Mouse (Mus musculus) lung, postnatal 36 days (tissue): ENCODE data around the gene 5730522E02Rik.

Source experiments
- DNase-seq: peaks from one replicate; pipeline ENCODE4 v3.0.0; 2022; ENCODE audit warnings: mixed read lengths

5730522E02Rik gene

DNA sequence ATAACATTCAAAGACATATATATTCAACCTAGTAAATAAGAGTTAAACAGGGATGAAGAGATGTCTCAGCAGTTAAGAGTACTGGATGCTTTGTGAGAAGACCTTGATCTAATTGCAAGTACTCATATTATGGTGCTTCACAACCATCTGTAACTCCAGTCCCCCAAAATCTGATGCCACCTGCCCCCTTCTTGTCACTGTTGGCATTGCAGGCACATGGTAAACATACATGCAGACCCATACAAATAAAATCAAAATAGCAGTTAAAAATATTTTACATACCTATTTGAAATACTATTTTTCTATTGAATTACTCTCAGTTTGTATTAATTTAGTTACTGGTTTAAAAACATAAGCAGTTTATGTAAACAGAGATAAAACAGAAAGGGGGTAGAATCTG lies 84.6 kb downstream of the 5730522E02Rik start:
- no peak for DNase-seq

DNA sequence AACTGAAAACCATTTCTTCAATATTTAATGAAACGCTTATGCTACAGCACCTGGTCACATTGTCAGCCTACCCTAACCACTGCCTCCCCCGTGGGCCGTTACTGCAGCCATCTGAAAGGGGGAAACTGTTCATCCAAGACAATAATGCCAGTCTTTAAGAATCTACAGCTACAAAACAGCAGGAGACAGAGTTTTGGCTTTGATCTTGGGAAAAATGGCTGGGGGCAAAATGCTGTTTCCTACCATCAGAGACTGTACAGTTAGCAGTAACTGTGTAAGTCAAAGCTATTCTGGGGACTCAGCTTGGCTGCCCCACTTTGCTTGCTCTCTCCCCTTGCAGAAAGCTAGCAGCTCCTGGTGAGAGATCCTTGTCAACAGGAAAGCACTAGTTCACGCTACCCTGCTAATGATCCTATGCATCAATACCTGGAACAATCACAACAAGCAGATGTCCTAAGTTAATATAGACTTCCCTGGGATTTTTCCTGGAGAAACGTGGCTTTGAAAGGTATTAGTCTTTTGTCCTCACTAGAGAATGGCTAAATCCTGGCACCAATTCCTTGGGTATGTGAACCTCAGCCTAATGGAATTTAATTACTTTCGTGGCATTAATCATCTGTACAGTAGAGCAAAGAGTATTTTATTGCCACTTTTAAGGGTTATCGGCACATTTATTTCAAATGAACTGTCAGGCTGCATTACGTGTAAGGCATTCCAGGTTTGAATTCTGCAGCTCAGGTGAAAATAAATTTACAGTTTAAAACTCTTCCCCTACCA lies 89.6 kb downstream of the 5730522E02Rik start:
- no peak for DNase-seq

DNA sequence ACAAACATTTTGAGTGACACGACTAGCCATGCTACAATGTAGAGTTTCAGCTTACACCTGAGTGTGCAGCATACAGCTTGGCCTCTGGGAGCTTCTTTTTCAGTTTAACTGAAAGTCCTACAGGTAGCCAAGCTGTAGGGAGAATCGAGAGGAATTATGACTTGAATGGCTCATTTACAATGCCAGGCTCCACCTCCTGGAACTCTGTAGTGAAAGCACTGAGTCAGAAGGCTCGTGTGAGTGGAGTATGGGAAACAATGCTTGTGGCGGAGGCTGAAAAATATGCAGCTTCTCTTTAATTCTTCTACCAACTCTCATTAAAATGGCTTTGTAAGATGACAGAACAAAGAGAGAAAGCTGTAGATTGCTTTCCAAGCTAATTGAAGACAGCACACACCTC lies 92.9 kb downstream of the 5730522E02Rik start:
- no peak for DNase-seq

DNA sequence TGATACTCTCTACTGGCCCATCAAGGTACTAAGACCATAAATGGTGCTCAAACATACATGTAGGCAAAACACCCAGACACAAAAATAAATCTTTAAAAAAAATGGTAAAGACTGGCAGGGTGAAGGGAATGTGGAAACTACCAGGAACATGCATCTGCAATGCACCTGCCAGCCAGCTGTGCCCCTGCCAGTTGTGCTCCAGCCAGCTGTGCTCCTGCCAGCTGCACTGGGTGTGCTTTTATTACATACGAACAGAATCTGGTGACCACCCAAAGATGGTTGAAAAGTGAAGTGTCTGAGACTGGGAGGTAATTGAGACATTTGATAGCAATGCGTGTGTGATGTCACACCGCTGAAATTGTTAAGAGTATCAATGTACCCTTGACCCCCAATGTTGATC lies 98.4 kb downstream of the 5730522E02Rik start:
- DNase-seq: no peak

DNA sequence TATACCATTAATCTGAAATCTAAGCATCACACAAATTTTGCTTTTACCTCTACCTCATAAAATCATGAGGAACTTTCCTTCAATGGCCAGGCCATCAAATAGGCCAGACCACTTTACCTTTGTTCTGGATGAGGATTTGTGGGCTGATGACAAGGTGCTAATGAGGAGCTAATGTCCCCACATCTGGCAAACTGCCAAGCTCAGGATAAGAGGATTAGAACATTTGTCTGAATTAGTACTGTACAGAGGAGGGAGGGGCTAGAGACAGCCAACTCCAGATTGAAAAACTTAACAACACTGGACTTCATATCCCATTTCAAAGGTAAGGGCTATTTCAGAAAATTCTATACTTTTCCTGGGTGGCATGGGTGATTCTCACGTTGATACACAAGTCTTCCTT lies 101.9 kb downstream of the 5730522E02Rik start:
- no peak for DNase-seq

DNA sequence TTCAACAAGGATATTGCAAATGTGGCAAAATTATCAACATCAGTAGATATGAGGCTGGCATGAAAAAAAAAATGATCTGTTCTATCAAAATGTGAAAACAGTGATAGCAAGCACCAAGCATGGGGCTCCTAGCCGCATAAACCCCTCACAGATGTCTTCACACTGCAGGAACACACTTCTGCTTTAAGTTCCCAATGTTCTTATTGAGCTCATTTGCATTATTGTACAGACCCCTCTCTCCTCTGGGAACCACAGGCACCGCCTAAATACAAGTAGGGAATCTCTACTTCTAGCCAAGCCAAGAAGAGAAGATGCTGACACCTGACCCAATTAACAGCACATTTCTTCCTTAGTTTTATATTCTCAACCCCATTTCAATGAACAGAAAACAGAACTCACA lies 105.9 kb downstream of the 5730522E02Rik start:
- DNase-seq: no peak

DNA sequence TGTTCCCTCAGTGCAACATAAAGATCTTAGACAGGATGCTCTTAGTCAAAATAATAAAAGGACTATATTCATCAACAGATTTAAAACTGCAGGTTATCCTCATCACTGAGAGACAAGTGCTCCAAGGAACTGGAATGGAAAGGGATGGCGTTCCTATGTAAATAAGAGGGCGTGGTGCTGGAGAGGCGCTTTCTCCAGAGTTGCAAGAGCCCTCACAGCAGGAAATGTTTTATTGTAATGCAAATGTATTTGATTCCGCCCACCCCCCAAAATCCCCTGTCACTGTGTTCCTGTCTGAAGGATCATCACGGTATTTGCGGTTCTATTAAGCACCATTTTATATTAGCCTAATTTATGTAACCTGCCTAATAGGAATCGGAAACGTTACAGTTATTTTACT lies 106.9 kb downstream of the 5730522E02Rik start:
- DNase-seq: no peak

DNA sequence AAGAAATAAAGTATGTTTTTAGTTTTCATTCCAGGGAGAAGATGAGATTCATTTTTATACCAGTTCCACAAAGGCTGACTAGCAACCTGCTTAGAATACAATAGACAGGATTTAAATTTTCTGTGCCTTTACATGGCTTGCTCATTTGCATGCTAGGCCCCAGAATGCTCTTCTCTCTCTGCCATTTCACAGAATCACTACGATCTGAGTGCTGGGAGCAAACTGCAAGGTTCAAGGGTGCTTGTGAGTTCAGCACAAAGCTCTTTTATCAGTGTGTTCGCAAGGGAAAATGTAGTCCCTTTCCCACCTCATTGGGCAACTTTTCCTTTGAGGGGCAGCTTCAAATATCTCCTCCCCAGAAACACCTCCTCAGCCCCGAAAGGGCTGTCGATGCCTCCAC lies 107.7 kb downstream of the 5730522E02Rik start:
- DNase-seq: no peak

DNA sequence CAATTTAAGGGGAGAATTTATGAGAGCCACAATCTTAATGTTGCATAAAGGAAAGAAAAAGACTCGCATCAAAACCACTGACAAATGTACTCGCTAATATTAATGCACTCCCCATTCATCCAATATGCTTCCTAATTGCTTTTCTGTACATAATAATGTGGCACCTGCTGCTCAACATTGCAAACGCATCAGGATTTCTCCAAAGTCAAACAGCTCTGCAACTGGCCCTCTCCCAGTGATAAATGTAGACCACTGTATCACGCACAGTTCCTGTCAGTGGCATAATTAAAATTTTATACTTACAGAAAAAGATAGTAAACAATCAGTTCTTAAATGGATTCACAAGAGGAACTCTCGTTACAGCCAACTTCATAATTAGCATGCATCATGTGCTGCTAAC lies 110.5 kb downstream of the 5730522E02Rik start:
- no peak for DNase-seq

DNA sequence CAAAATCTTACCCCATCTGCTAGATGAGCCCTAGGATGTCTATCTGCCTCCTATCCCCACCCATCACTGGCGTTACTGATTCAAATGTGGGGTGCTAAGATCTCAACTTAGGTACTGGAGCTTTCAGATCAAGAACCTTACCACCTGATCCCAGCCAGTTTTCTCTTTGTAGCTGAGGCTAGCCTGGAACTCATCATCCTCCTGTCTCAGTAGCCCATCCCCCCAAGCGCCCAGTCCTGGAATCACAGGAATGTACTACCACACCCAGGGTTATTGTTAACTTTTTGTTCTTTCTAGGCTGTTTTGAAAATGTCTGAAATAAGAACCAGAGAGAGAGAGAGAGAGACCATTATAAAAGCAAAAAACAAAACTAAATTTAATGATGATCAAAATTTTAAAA lies 111.6 kb downstream of the 5730522E02Rik start:
- no peak for DNase-seq

DNA sequence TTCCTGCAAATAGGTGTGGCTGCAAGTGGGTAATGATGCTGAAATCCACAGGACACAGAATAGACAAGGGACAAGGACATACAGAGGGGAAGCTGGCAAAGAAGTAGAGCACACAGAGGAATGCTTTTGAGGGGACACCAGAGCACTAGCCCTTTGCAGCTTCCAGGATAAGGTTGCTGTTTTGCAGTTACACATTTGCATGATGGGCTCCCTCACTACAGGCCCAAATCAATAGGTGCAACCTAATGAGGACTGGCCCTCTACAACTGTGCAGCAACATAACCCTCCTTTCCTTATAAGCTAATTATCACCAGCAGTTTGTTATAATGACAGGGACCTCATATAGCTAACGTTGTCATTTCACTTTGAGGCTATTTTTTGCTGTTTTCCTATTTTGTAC lies 114.5 kb downstream of the 5730522E02Rik start:
- no peak for DNase-seq

DNA sequence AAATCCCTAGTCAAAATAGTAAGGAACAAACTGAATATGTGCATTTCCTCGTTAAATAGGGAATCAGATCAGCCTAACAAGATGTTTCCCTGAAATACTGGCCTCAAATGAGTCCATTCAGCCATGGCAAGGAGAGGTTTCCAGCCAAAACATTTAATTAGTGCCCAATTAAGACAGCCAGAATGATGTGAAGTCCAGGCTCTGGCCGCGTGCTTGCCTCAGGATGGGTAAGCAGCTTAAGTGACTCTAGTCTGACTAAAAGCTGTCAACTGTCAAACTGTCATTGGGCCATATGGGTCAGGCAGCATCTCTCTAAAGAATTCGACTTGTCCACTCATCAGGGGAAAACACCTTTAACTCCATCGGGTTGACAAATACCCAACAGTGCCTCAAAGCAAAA lies 121.6 kb downstream of the 5730522E02Rik start:
- DNase-seq: no peak

DNA sequence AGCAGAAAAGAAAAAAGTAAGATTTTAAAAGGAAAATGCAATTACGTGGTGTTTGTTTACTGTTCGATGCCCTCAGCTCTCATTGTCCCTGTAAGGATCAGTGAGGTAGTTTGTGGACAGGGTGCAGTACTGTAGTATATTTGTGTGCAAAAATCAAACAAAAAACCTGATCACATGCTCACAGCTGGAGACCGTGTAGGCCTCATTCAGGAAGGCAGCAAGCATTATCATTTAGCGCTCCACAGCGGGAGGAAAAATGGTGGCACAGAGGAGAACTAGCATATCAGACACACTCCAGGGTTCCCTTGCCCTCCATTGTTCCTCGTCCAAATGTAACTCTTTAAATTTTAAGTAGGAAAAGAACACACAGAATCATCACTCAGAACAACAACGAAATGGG lies 123.9 kb downstream of the 5730522E02Rik start:
- no peak for DNase-seq

DNA sequence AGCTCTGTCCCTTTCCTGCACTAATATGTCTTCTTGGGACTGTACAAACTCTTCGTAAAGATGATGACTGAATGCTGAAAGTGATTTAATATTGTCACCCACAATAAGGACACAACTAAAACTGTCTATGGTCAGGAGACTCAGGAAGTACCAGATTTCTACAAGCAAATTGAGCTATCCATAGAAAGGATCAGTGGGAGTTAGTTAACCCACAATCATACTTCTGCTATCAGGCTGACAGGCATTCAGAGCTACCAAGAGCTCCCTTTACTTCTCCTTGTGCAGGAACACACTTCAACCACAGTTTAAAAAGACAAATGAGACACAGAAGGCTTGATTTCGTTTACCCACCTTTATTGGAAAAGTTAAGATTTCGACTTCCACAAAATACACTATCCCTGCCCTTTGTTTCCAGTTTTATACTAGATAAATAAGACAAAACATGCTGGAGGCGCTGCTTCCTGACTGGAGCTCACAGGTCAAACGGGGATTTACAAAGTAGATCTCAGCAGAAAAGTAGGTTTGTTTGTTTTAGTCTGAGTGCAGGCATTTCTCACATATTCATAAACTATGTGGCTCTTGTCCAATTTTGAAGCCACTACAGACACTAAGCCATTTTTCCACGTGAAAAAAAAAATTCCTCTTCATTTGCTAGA lies 125.1 kb downstream of the 5730522E02Rik start:
- no peak for DNase-seq

DNA sequence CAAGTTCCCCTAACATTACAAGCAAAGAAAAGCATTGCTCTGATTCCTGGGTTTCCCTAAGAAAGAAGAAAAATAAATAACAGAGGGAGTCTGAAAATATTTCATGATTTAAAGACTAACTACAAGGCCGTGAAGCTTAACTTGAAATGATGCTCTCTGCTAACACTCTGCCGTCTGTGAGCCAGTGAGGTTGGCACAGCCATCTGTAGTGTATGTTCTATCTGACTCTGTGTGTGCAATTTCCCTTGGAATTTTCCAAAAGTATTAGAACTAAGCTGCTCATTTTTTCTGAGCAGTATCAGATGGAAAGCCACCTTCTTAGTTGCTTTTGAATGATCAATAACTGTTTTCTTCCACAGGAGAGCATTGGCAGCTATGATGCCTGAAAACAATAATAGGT lies 134.2 kb downstream of the 5730522E02Rik start:
- DNase-seq: no peak

DNA sequence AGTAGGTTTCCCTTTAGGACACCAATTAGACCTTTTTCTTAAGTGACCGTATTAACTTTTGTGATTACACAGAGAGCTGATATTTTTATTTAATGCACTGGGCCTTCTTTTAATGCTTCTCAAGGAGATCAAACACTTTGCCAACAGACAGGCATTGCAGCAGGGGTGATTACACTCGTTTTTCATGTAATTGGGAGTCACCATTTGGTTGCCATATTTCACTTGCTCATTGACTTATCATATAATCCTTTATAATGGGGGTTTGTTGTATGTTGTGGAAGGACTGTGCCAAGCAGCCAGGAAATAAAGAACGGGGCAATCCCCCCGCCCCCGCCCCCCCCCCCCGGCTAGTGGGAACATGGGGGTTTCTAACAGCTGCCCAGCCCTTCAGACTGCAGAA lies 135.0 kb downstream of the 5730522E02Rik start:
- no peak for DNase-seq

DNA sequence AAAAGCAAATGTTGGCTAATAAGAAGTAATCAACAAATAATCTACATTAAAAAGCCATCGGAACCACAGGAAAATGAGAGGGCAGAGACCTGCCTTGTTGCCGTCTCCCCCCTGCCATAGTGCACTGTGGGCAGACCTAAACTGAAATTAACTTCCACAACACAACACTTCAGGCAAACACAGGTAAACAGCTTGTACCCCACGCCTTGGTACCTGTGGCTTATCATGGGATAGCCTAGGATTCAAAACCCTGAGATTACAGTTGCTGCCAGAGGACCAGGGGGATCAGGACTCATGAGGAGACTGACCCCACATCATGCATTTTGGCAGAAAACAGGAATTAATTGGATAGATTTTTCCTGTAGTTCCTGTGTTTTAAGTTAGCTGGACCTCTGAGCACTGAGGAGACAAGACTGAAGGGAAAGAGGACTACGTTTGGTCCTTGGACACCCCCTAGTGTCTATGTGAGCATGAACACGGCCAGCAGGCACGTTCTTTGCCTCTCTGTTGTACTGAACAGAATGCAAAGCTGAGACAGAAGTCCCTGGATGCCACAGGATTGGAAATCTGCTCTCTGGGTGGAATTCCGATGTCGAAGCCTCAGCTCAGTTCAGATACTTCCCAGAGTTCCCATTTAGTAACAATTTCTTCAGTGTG lies 136.8 kb downstream of the 5730522E02Rik start:
- peak; percentile 25 for DNase-seq

DNA sequence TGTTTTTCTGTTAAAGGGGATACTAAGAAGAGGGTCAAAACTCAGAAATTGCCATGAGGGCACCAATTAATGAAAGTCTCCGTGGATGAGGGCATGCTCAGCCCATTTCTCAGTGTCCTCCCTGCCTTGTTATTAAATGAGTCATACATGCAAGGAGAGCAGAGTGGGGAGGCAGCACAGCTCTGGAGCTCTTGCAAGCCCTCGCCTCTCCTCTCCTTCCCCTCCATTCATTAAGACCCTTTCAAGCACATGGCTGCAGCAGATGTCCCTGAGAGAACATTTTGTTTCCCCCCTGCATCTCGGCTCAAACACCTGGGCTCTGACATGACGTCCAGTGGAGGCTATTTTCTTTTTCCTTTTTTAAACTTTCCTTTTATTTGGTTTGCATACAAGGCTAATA lies 138.5 kb downstream of the 5730522E02Rik start:
- no peak for DNase-seq

DNA sequence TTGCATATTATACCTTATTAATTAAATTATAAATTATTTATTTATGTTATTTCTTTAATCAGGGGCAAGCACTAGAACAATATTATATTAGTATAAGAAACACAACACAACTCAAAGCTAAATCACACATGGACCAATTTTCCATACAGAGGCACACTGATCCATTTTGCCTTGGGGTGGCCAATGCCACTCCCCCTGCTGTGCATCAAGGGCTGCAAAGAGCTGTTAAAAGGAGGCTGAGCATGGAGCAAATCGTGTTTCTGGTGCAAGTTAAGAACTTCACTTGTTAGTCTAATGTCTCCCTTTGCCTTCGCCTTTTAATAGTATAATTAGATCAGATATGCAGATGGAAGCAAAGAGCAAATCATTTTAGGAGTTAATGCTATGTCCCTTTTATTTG lies 147.3 kb downstream of the 5730522E02Rik start:
- DNase-seq: no peak

DNA sequence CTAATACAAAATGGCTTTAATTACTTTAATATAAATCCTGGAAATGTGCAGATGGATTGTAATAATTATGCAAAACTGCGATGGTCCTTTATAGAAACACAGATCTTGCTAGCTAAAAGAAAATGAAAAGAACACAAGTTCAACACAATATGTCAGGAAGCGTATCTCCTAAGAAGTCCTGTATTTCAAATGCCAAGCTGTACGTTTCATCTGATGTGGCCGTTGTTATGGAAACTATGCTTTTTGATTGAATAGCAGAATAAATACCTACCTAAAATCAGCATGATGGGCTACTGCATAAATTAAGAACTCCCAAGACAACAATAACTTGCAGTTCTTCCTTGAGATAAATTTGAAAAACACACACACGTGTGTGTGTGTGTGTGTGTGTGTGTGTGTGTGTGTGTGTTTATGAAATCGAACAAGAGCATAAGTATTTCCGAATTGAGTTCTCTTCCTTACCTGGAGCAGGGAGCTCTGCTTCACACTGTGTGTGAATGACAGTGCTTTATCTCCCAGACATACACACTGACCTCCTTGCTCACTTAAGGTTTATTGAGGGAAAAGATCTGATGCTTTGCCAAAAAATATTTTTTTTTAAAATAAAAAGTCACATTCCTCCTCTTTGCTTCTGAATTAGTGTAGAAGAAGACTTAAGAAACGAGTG lies 149.0 kb downstream of the 5730522E02Rik start:
- DNase-seq: no peak

DNA sequence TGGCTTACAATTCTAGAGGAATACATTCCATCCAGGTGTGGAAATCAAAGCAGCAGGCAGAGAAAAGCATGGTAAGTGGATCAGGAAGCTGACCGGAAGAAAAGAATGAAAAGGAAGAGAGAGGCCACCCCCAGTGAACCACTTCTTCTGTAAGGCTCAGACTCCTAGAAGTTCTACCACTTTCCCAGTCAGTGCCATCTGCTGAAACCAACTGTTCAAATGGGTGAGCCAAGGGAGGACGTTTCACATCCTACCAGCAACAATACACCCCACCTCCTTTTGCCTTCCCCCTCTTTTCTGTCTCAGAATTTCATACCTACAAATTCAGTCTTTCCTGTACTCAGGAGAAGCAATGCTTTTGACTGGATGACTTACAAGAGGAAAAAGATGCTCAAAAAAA lies 197.0 kb downstream of the 5730522E02Rik start:
- no peak for DNase-seq

DNA sequence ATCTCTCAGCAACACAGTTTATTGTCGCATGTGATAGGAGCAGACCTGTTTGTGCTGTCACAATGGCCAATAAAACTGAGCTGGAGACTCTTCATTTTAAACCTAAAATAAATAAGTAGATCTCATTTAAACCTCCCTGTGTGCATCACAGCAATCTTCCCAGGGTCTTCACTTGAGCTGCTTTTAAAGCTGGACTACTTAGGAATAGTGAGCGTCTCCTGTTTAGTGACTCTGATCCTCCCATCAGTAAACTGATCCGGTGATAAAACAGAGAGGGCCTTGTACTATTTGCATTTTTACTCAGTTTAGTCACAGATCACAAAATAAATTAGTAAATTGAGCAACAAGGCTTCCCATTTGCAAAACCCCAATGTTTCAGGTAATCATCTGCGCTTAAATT lies 206.5 kb downstream of the 5730522E02Rik start:
- no peak for DNase-seq

DNA sequence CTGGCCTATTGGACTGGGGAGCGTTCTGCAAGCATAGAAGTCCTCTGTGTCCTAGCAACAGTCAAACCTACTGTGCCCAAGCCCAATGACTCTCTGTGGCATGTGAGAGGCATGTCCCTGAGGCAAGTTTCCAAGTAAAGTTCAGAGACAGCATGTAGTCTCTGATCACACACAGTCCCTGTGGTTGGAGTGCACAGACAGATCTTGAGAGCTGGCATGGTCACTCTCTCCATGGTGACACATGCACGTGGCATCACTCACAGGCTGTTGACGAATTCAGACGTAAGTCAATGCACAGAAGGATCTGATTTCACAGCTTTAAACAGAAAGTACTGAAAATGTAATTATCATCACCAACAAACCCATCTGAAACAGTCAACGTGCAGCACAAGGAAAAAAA lies 210.8 kb downstream of the 5730522E02Rik start:
- no peak for DNase-seq

DNA sequence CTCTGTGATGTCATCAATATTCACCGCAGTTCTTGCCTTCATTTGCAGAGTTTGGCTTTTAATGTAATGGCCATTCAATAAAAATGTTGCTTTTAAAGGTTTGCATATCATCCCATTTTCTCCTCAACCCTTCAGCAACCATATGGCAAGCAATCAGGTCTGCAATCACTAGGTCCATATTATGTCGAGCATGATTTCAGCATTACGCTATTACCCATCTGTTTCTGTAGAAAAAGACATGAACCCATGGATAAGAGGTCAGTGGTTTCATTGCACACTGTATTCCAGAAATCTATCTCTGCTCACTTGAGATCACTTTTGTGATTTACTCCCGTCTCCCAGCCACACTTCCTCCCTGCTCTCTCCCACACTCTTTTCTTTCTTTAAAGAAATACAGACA lies 213.1 kb downstream of the 5730522E02Rik start:
- no peak for DNase-seq
